Mouse (Mus musculus): Measurements from ENCODE around the gene Gm49322.

GRCm38 (mm10) chr10:80584642-80585552 lies 20.9 kb upstream of the Gm49322 start:
- TF ChIP-seq POLR2A (IDR thresholded peaks at IDR 0.05; ENCODE audit: borderline replicate concordance, control insufficient read depth, low read depth, low read length) (no peak), CTCF (IDR thresholded peaks at IDR 0.05; ENCODE audit: control insufficient read depth, insufficient read depth, low read length) (no peak)

Measured in bone marrow, adult 2 months (tissue).